Mouse (Mus musculus) stomach, embryonic 14.5 days (tissue): ENCODE measurements around the gene Mical3. TPM values are rescaled to one million over a fixed set of nuclear protein-coding genes. Genes with fewer than 3 reads are reported as not detected.

ENCODE experiments used
- ATAC-seq: fragments of 200-750 bp; cut with Nextera tagmentation; 2 replicates; pipeline ENCODE4 v1.8.0; 2017; ENCODE audit warnings: low read depth, moderate TSS enrichment; ENCODE audit not compliant: insufficient number of reproducible peaks, insufficient read depth, low FRiP score
- H3K27ac ChIP-seq: fragments of 300-500 bp; sonication (generic); 2 replicates; pipeline ENCODE4 v1.5.1; 2014; ENCODE audit warnings: mild to moderate bottlenecking, low read length, moderate library complexity, mixed read lengths
- H3K27me3 ChIP-seq: fragments of 300-500 bp; sonication (generic); 2 replicates; pipeline ENCODE4 v1.6.1; 2014; ENCODE audit warnings: low read length, control low read depth, mixed read lengths; ENCODE audit not compliant: control insufficient read depth, insufficient read depth
- H3K36me3 ChIP-seq: fragments of 300-500 bp; sonication (generic); 2 replicates; pipeline ENCODE4 v1.6.1; 2014; ENCODE audit warnings: mild to moderate bottlenecking, control low read depth, low read length, moderate library complexity, mixed read lengths; ENCODE audit not compliant: control insufficient read depth, insufficient read depth
- H3K4me1 ChIP-seq: fragments of 300-500 bp; sonication (generic); 2 replicates; pipeline ENCODE4 v1.6.1; 2014; ENCODE audit warnings: low read length, control low read depth, mixed read lengths; ENCODE audit not compliant: control insufficient read depth, insufficient read depth
- H3K4me2 ChIP-seq: fragments of 300-500 bp; sonication (generic); replicated peaks from 2 replicates; pipeline ENCODE4 v1.6.1; 2014; ENCODE audit warnings: low read depth, low read length, control low read depth
- H3K4me3 ChIP-seq: fragments of 300-500 bp; sonication (generic); 2 replicates; pipeline ENCODE4 v1.5.1; 2014; ENCODE audit warnings: low read depth, low read length, control low read depth
- H3K9ac ChIP-seq: fragments of 300-500 bp; sonication (generic); replicated peaks from 2 replicates; pipeline ENCODE4 v1.6.1; 2014; ENCODE audit warnings: low read depth, mild to moderate bottlenecking, control low read depth, low read length, moderate library complexity, mixed read lengths
- H3K9me3 ChIP-seq: fragments of 300-500 bp; sonication (generic); 2 replicates; pipeline ENCODE4 v1.6.1; 2016; ENCODE audit warnings: low read depth, low read length, control low read depth; ENCODE audit not compliant: control insufficient read depth
- WGBS: fragments of 180-500 bp; shearing (Covaris S2); extraction: QIAGEN DNeasy Blood & Tissue Kit; methylation state at CpG from one replicate; pipeline ENCODE4 v1.1.7; 2014; 5-methylcytosine and 5-hydroxymethylcytosine counted together
- polyA plus RNA-seq: library from polyadenylated mRNA; unstranded; fragments of >200 nt; fragmentation: Nextera tagmentation; extraction: Ambion mirVana; gene quantifications from 2 replicates; pipeline ENCODE4 v1.2.1, GENCODE M21; 2014

Mical3 gene
- polyA plus RNA-seq, 1 experiment from 2014 or later: 24.8 TPM

GRCm38 (mm10) chr6:121057181-121057956 is 73.4 kb downstream of the Mical3 start:
- peaks cover 3% of the 10 kb centered on the region; the same call in 1 of the 2 replicates for H3K4me1 ChIP-seq
- ATAC-seq: no peak
- WGBS: 71% methylated on average over 22 of the region's 22 CpGs
- H3K4me2 ChIP-seq: no peak overlapping the region
- no peak overlapping the region for H3K4me3 ChIP-seq
- H3K27me3 ChIP-seq: no peaks in the 10 kb centered on the region
- H3K27ac ChIP-seq: no peak overlapping the region
- no peak overlapping the region for H3K9ac ChIP-seq
- no peaks in the 10 kb centered on the region for H3K9me3 ChIP-seq
- no peaks in the 10 kb centered on the region for H3K36me3 ChIP-seq

DNA sequence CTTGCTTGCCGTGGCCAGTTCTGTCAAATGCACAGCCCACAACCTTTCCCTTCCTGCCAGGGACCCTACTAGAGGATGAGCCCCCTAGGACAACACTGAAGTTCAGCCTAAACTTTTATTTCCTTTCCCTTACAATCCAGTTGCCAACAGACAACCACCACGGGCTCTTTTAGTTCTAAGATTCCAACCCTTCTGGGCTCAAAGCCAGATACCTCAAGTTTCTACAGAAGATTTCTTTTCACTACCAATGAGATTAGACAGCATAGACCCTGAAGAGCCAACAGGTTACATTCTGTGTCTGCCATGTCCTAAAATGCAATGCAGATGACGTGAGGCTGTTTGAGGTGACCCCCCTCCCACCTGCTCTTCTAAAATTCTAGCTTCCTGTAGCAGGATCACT is 75.3 kb downstream of the Mical3 start:
- H3K27ac ChIP-seq: no peak overlapping the region; the same call in 1 of the 2 replicates
- H3K9ac ChIP-seq: no peak overlapping the region
- no peak for ATAC-seq
- no peaks in the 10 kb centered on the region for H3K9me3 ChIP-seq
- no peak overlapping the region for H3K4me2 ChIP-seq
- no peak overlapping the region for H3K4me3 ChIP-seq
- no peaks in the 10 kb centered on the region for H3K36me3 ChIP-seq
- 46% methylated on average over 3 of the region's 3 CpGs for WGBS
- peaks cover 3% of the 10 kb centered on the region; the same call in 1 of the 2 replicates for H3K4me1 ChIP-seq
- H3K27me3 ChIP-seq: no peaks in the 10 kb centered on the region

- Histone ChIP-seq H3K9ac (no peak overlapping the region), H3K9me3 (no peaks in the 10 kb centered on the region), H3K4me1 (peaks cover 3% of the 10 kb centered on the region; the same call in 1 of the 2 replicates), H3K4me2 (no peak overlapping the region), H3K27ac (no peak overlapping the region), H3K4me3 (no peak overlapping the region), H3K36me3 (no peaks in the 10 kb centered on the region), H3K27me3 (no peaks in the 10 kb centered on the region)
- 93% methylated on average over 9 of the region's 9 CpGs for WGBS
- ATAC-seq: no peak
Measured at GRCm38 (mm10) chr6:121054908-121055307, 75.9 kb downstream of the Mical3 start.

DNA sequence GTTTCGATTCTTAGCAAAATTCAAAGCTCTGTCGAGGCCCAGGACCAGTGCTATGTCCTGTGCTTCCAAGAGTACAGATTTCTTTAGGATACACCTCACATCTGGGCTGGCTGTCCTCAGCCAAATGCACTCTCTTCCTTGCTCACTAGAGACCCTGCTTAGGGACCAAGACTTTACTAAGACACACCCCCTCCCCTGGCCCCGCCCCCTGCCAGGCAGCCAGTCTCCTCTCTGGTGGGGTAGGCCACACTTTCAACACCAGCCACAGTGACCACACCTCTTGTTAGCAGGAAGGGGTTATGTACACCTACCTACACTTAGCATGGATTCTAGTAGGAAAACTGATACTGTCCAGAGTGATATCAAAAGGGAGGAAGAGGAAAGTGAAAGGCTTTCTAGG is 76.5 kb downstream of the Mical3 start:
- peak; percentile 59; the same call in 1 of the 2 replicates for ATAC-seq

GRCm38 (mm10) chr6:121053585-121054112 is 77.2 kb downstream of the Mical3 start:
- H3K4me1 ChIP-seq: peaks cover 8% of the 10 kb centered on the region; the same call in 1 of the 2 replicates
- H3K4me2 ChIP-seq: no peak overlapping the region
- H3K27ac ChIP-seq: no peak overlapping the region
- H3K4me3 ChIP-seq: no peak overlapping the region
- no peak overlapping the region for H3K9ac ChIP-seq
- H3K27me3 ChIP-seq: no peaks in the 10 kb centered on the region
- H3K36me3 ChIP-seq: no peaks in the 10 kb centered on the region
- 83% methylated on average over 7 of the region's 7 CpGs for WGBS
- ATAC-seq: no peak
- no peaks in the 10 kb centered on the region for H3K9me3 ChIP-seq

More for the DNA sequence above, 76.5 kb downstream of the Mical3 start:
- Histone ChIP-seq H3K4me3 (no peak overlapping the region), H3K36me3 (no peaks in the 10 kb centered on the region), H3K27me3 (no peaks in the 10 kb centered on the region), H3K4me2 (no peak overlapping the region), H3K9me3 (no peaks in the 10 kb centered on the region), H3K4me1 (peaks cover 7% of the 10 kb centered on the region; the same call in 1 of the 2 replicates), H3K27ac (no peak overlapping the region), H3K9ac (no peak overlapping the region)
- WGBS: 71% methylated on average over 3 of the region's 3 CpGs

GRCm38 (mm10) chr6:121051972-121052629 is 78.7 kb downstream of the Mical3 start:
- ATAC-seq: no peak
- no peaks in the 10 kb centered on the region for H3K27me3 ChIP-seq
- H3K27ac ChIP-seq: no peak overlapping the region
- H3K4me3 ChIP-seq: no peak overlapping the region
- no peaks in the 10 kb centered on the region for H3K36me3 ChIP-seq
- peaks cover 8% of the 10 kb centered on the region; the same call in 1 of the 2 replicates for H3K4me1 ChIP-seq
- WGBS: 88% methylated on average over 13 of the region's 13 CpGs
- no peak overlapping the region for H3K4me2 ChIP-seq
- H3K9ac ChIP-seq: no peak overlapping the region
- no peaks in the 10 kb centered on the region for H3K9me3 ChIP-seq

- Histone ChIP-seq H3K4me3 (no peak overlapping the region), H3K4me2 (no peak overlapping the region), H3K9ac (no peak overlapping the region), H3K4me1 (peaks cover 8% of the 10 kb centered on the region; the same call in 1 of the 2 replicates), H3K27ac (no peak overlapping the region), H3K9me3 (no peaks in the 10 kb centered on the region), H3K36me3 (no peaks in the 10 kb centered on the region), H3K27me3 (no peaks in the 10 kb centered on the region)
- no peak for ATAC-seq
- WGBS: 73% methylated on average over 8 of the region's 8 CpGs
Measured at GRCm38 (mm10) chr6:121051411-121051810, 79.4 kb downstream of the Mical3 start.

- no peak for ATAC-seq
- Histone ChIP-seq H3K36me3 (no peaks in the 10 kb centered on the region), H3K9me3 (no peaks in the 10 kb centered on the region), H3K9ac (no peak overlapping the region), H3K27ac (no peak overlapping the region), H3K4me1 (peaks cover 9% of the 10 kb centered on the region), H3K4me2 (no peak overlapping the region), H3K4me3 (no peak overlapping the region), H3K27me3 (no peaks in the 10 kb centered on the region)
- 65% methylated on average over 8 of the region's 8 CpGs for WGBS
Measured at GRCm38 (mm10) chr6:121048696-121049095, 82.1 kb downstream of the Mical3 start.
